Mouse (Mus musculus) small intestine, adult 2 months (tissue): ENCODE measurements around the gene Ptch2. TPM values are rescaled to one million over a fixed set of nuclear protein-coding genes. Genes with fewer than 3 reads are reported as not detected.
A peak's percentile ranks its signal among the peaks of the same experiment; 100 is the strongest.

ENCODE experiments used
- H3K27ac ChIP-seq: fragments of 200-500 bp; 2 replicates; pipeline ENCODE4 v1.5.1; 2012; ENCODE audit warnings: low read depth, low read length, control low read depth, inconsistent platforms; ENCODE audit not compliant: insufficient read depth
- H3K27me3 ChIP-seq: fragments of 200-500 bp; 2 replicates; pipeline ENCODE4 v1.6.1; 2012; ENCODE audit warnings: mild to moderate bottlenecking, moderate library complexity, low read length, inconsistent platforms; ENCODE audit not compliant: control insufficient read depth, insufficient read depth
- H3K36me3 ChIP-seq: fragments of 200-500 bp; 2 replicates; pipeline ENCODE4 v1.6.1; 2012; ENCODE audit warnings: mild to moderate bottlenecking, low read length, control low read depth, inconsistent platforms; ENCODE audit not compliant: control insufficient read depth, insufficient read depth
- H3K4me1 ChIP-seq: fragments of 200-500 bp; 2 replicates; pipeline ENCODE4 v1.6.1; 2012; ENCODE audit warnings: low read length, inconsistent platforms, mixed read lengths; ENCODE audit not compliant: control insufficient read depth, insufficient read depth, insufficient read length
- H3K4me3 ChIP-seq: fragments of 200-500 bp; 2 replicates; pipeline ENCODE4 v1.5.1; 2012; ENCODE audit warnings: low read depth, mild to moderate bottlenecking, control low read depth, inconsistent platforms, low read length, moderate library complexity
- CTCF ChIP-seq: fragments of 200-500 bp; IDR thresholded peaks from 2 replicates; pipeline ENCODE4 v1.5.1; 2012; ENCODE audit warnings: low read depth, mild to moderate bottlenecking, control low read depth, inconsistent platforms, low read length, moderate library complexity, mixed read lengths; ENCODE audit not compliant: insufficient replicate concordance, insufficient read length; ENCODE audit errors: extremely low read depth
- POLR2A ChIP-seq: fragments of 200-500 bp; IDR thresholded peaks from 2 replicates; pipeline ENCODE4 v1.6.1; 2012; ENCODE audit warnings: low read depth, mild to moderate bottlenecking, control low read depth, inconsistent platforms, low read length, moderate library complexity
- WGBS: fragments of 180-500 bp; shearing (Covaris S2); methylation state at CpG from one replicate; pipeline ENCODE4 v1.1.7; 2018; 5-methylcytosine and 5-hydroxymethylcytosine counted together
- polyA plus RNA-seq: library from polyadenylated mRNA; depleted of rRNA; stranded (reverse); fragments of >200 nt; gene quantifications from 2 replicates; pipeline ENCODE4 v1.2.3, GENCODE M21; 2012

Ptch2 gene
- polyA plus RNA-seq, 1 experiment = 3.7 TPM

- TF ChIP-seq POLR2A (no peak), CTCF (no peak)
- Histone ChIP-seq H3K27ac (peak overlapping the region; percentile 87), H3K36me3 (no peaks in the 10 kb centered on the region), H3K27me3 (no peaks in the 10 kb centered on the region), H3K4me3 (no peak overlapping the region), H3K4me1 (peaks cover 16% of the 10 kb centered on the region)
- 27% methylated on average over 16 of the region's 17 CpGs for WGBS
These were observed 42.7 kb downstream of the Ptch2 start for GRCm38 (mm10) chr4:117138295-117139216.

- peak; percentile 65; the same call in 1 of the 2 replicates for TF ChIP-seq CTCF
- no peak for TF ChIP-seq POLR2A
- WGBS = 2% methylated on average over 2 of the region's 2 CpGs
- Histone ChIP-seq H3K36me3 (no peaks in the 10 kb centered on the region), H3K4me1 (peaks cover 14% of the 10 kb centered on the region), H3K27ac (peak overlapping the region; percentile 87), H3K4me3 (no peak overlapping the region), H3K27me3 (no peaks in the 10 kb centered on the region)
These were observed 43.3 kb downstream of the Ptch2 start for GRCm38 (mm10) chr4:117139217-117139612.

- WGBS = 35% methylated on average over 4 of the region's 4 CpGs
- TF ChIP-seq CTCF = no peak
- no peak for TF ChIP-seq POLR2A
- H3K4me3 ChIP-seq = no peak overlapping the region
These were observed 44.7 kb downstream of the Ptch2 start for GRCm38 (mm10) chr4:117140613-117141012.

GRCm38 (mm10) chr4:117143023-117143422, 47.1 kb downstream of the Ptch2 start:
- Histone ChIP-seq H3K27me3 (no peaks in the 10 kb centered on the region), H3K4me1 (no peaks in the 10 kb centered on the region), H3K36me3 (no peaks in the 10 kb centered on the region), H3K27ac (no peak overlapping the region), H3K4me3 (no peak overlapping the region)
- WGBS = 55% methylated on average over 7 of the region's 7 CpGs
- TF ChIP-seq POLR2A (no peak), CTCF (no peak)

More at GRCm38 (mm10) chr4:117140613-117141012, 44.7 kb downstream of the Ptch2 start:
- H3K4me1 ChIP-seq = peaks cover 5% of the 10 kb centered on the region
- H3K27ac ChIP-seq = no peak overlapping the region
- H3K36me3 ChIP-seq = no peaks in the 10 kb centered on the region
- H3K27me3 ChIP-seq = no peaks in the 10 kb centered on the region

- WGBS = 95% methylated on average over 13 of the region's 13 CpGs
- no peaks in the 10 kb centered on the region for H3K27me3 ChIP-seq
- TF ChIP-seq CTCF = no peak
- no peak for TF ChIP-seq POLR2A
- H3K4me1 ChIP-seq = no peaks in the 10 kb centered on the region
- H3K4me3 ChIP-seq = no peak overlapping the region
- H3K27ac ChIP-seq = no peak overlapping the region
- peaks cover 2% of the 10 kb centered on the region for H3K36me3 ChIP-seq
These were observed 49.4 kb downstream of the Ptch2 start for GRCm38 (mm10) chr4:117145248-117145647.

- peaks cover 9% of the 10 kb centered on the region for H3K36me3 ChIP-seq
- no peak overlapping the region for H3K4me3 ChIP-seq
- no peak overlapping the region for H3K27ac ChIP-seq
- 38% methylated on average over 15 of the region's 15 CpGs for WGBS
- H3K4me1 ChIP-seq = no peaks in the 10 kb centered on the region
- H3K27me3 ChIP-seq = no peaks in the 10 kb centered on the region
- peak; percentile 96; the same call in 1 of the 2 replicates for TF ChIP-seq CTCF
- TF ChIP-seq POLR2A = no peak
These were observed 50.3 kb downstream of the Ptch2 start for GRCm38 (mm10) chr4:117146176-117146575.

GRCm38 (mm10) chr4:117148047-117148713, 52.3 kb downstream of the Ptch2 start:
- H3K27me3 ChIP-seq = no peaks in the 10 kb centered on the region
- 69% methylated on average over 18 of the region's 18 CpGs for WGBS
- no peaks in the 10 kb centered on the region for H3K4me1 ChIP-seq
- H3K4me3 ChIP-seq = no peak overlapping the region
- H3K36me3 ChIP-seq = peaks cover 26% of the 10 kb centered on the region
- H3K27ac ChIP-seq = no peak overlapping the region
- TF ChIP-seq CTCF (no peak), POLR2A (no peak)
